Mouse (Mus musculus): Measurements from ENCODE around the gene Gm17387.

Gene Gm17387

DNA sequence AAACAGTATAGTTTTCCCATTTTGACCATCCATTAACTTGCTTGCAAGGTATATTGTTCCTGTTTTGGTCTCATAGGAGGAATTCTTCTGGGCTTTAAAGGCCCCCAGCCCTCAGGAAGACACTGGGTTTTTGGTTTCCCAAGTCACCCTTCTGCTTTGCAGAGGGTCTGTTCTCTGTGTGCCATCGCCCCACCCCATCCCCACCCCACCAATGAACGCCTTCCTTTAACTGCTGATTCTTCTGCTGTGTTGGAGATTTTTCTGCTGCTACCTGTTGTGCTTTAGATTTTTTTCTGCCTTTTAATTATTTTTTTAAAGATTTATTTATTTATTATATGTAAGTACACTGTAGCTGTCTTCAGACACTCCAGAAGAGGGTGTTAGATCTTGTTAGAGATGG is at the start of gene Gm17387:
Gene Gm17387 (plus strand): TSS at position 301 of the 400 bp plus-strand sequence.
- no peak for DNase-seq

GRCm38 (mm10) chr7:140981704-140982103 is 47.2 kb upstream of the Gm17387 start:
- no peak for DNase-seq

DNA sequence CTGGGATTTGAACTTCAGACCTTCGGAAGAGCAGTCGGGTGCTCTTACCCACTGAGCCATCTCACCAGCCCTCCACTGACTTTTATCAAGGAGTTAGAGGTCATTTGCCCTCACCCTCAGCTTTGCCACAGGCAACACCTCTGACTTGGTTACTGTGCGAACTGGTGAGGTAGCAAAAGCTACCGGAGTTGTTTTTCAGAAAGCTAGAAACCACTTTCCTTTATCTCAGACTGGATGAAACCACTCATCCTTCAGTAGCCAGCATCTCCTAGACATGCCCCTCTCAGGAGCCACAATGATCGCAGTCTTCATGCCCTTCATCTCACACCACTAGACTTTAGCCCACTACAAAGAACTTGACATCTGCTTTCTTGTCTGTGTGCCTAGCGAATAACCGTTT is 46.0 kb upstream of the Gm17387 start:
- no peak for DNase-seq

GRCm38 (mm10) chr7:140987182-140988138 is 41.5 kb upstream of the Gm17387 start:
- DNase-seq: no peak

DNA sequence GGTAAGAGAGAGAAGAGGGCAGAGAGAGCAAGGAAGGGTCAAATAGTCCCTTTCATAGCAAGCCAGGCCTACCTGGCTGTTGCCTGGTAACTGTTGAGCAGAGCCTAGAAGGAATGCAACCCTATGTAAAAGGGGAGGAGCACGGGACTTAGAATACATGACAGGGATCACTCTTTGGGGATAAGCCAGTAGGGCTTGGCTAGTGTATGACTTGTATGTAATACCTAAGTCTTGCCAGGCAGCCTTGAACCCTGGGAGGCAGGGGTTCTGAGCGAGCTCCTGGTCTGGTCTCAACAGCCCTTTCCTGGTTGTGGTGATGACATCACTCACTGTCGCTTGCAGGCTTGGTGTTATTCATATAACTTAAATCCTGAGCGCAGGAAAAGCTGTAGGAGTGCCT is 39.9 kb upstream of the Gm17387 start:
- DNase-seq: no peak

- no peak for DNase-seq
Measured at GRCm38 (mm10) chr7:140990185-140990584, 38.7 kb upstream of the Gm17387 start.

- no peak for DNase-seq
Measured at GRCm38 (mm10) chr7:140990622-140991021, 38.3 kb upstream of the Gm17387 start.

DNA sequence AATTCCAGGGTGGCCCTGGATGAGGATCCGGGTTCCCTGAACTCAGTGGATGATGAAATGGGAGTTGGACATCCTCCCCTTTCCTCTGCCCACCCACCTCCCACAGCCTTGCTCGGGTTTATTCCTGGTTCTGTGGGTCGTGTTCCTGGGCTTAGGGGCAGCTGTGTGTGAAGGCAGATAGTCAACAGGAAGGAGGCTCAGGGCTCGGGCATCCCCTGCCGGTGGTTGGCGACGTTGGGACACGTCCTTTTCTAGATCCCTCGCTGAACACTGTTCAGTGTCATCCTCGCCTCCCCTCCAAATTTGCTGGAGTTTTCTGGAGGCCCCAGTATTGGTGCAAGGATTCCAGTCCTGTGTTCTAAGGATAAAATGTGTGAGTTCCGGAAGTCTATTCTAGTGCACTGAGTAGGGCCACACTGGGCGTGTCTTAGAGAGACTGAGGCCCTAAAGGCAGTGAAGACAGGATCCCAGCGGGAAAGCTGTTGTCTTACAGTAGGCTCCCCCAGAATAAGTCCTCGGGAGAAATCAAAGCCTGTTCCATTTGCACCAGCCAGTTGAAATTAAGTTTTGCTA is 37.7 kb upstream of the Gm17387 start:
- no peak for DNase-seq

GRCm38 (mm10) chr7:140997817-140998216 is 31.1 kb upstream of the Gm17387 start:
- DNase-seq: no peak

DNA sequence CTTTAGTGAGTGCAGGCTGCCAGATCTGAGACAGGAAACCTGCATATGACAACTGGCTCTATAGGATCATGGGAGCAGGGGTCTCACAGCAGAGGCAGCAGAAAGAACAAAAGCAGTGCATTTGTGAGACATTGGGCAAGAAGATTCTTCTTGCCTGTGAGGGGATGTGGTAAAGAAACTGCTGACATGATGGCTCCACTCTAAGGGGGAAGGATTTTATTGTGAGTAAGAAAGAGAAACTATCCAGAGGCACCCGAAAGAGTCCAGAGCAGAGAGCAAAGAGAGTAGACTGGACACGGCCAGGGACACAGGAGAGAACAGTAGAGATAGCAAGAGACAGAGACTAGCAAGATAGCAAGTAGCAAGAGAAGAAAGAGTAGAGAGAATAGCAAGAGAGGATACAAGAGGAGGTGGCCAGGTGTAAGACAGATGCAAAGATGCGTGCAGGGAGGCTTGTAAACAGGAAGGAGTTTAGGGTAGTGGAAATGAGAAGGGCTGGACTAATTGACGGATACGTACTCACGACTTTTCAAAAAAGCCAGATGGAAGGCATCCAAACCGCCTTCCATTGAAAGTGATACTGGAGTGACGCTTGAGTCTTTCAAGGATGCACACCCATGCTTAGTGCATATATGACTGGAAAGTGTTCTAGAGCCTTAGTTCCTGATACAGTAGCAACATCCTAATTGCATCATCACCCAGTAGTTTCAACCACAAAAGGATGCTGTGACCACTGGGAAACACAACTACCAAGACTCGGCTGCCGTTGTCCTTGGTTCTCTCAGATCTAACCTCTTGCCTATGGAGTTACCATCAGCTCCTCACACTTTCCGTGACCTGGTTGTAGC is 29.9 kb upstream of the Gm17387 start:
- DNase-seq: no peak

DNA sequence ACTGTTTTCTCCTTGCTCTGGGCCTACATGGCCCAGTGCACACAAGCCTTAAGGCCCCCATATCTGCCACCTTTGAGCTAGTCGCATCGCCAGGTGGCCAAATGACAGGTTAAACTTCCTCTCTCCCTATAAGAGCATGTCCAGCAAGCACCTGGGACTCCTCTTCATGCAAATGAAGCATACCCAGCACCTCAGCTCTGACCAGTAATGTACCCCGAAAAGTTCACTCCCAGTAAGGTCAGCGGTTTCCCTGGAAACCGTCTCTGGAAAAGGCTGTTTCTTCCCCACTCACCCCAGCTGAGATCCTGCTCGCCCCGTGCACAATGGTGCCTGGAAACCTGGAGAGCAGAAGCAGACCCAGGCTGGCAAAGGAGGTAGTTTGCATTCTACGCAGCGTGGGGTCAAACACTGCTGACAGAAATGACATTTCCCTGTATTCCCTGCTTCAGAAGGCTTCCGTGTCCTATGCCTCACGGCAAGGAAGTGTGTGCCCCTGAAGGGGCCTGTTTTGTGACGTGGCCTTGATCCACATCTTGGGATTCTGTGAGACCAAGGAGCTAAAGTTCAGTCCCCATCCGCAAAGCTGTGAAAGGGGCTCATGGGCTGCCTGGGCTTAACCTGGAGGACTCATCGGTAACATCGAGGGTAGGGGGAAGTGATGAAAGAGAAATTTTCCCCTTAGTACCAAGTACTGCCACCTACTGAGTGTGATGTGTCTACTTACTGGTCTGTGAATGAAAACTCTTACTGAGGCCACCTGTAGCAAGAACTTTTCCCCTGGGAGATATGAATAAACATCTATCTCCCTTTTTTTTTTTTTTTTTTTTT is 27.8 kb upstream of the Gm17387 start:
- no peak for DNase-seq

DNA sequence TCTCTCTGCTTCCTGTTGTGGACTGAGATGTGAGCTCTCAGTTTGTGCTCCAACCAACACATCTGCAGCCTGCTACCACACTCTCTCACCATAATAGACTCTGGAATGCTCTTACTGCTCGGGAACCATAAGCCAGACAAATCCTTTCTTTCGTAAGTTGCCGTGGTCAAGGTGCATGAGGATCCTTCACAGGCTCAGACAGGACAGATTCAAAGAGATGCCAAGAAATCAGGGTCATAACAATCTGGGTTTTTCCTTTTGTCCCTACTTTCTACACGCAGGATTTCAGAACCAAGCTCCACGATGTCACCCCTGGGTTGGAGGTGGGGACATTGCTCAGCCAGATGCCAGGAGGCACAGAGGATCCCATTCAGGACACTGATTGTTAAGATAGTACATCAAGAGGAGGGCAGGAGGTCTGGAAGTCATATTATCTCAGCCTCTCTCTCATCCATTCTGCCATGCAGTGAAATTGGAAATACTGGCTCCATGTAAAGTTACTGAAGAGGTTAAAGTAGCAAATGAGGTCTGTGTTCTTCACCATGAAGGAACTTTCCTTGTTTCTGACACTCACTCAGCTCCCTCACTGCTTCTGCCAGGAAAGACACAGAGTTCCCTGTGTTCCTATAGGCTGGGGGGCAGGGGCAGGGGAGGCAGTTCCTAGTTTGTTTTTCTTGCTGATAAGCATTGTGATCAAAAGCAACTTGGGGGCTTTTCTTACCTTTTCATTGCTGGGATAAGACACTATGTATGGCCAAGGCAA is 25.5 kb upstream of the Gm17387 start:
- no peak for DNase-seq

- DNase-seq: no peak
Measured at GRCm38 (mm10) chr7:141006446-141006845, 22.5 kb upstream of the Gm17387 start.

- DNase-seq: no peak
Measured at GRCm38 (mm10) chr7:141006914-141007313, 22.0 kb upstream of the Gm17387 start.

DNA sequence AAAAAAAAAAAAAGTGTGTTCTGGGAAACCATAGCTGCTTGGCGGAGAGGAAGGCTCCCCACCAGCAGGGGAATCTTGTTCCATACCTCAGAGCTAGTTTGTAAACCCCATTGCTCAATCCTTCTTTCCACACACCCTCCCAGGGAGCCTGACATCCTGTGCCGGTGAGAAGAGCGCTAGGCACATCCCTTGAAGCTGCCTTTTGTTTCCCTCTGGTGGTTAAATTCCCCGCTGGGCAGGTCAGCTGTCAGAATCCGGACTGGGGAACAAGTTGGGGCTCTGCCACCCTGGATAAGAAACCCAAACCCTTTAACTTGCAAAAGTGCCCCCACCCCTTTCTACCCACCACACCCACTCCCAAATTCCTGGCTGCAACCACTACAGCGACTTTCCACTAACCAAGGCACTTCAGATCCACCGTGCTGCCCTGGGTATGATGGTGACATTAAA is 20.6 kb upstream of the Gm17387 start:
- peak; percentile 3 for DNase-seq

DNA sequence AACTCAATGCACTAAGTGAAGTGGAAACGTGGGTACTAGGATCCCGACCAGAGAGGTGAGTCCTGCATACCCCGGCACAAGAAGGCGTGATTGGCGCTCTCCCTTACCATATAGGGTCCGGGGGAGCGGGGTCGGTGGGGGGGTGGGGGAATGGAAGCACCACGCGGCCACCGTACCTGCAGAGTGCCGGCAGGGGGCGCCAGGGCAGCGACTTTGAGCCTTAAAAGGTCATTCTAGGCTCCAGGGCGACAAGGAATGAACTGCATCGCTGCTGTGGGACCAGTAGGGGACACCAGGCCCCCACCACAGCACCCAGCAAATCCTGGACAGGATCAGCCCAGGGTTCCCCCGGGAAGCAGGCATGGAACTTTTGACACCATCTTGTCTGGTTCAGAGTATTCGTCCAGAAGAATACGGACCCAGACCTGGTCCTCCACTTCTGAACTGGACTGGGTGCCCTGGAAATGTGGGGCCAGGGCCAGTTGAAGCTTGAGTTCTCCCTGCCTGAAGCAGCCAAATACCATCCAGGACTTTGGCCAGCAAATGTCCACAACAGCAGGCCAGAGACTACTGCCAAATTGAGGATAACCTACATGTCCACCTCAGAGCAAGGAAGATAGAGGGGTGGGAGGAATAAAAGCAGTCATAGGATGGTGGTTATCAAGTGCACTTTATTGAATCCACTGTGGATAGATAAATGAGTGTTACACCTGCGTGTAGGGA is 19.8 kb upstream of the Gm17387 start:
- peak; percentile 47 for DNase-seq

DNA sequence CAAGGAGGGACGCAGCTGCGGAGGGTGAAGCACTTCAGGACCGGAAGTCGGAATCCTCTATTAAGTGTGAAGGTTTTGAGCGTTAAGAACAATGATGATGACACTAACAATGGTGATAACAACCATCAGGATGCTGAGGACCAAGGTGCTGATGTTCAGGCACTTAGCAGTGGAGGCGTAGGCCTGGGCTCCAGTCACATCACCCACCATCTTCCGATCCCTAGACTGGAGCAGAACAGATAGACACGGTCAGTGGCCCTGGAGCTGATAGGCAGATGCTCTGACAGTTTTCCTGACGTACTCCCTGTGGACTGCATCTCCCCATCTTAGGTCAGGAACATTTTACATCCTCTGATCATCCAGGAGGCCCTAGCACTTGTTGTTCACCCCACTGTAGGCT is 19.3 kb upstream of the Gm17387 start:
- DNase-seq: no peak

DNA sequence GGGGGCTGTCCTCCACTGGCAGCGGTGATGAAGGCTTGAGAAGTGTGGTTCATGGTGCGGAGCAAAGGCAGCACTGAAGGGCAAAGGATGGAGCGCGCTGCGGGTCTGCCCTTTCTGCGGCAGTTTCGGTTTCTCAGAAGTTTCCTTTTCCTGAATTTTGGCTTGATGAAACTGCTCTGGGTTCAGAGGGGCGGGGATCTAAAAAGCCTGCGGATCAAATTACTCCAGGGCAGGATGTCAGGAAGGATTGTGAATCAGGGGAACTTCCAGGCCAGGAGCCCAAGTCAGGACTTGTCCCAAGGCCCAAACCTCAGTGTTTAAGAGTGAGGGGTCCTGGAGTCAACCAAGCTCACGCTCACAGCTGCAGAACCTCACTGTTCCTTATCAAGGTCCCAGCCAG is 18.3 kb upstream of the Gm17387 start, which contains the start of gene Ifitm3:
Gene Ifitm3 (minus strand): TSS at position 178 of the 400 bp plus-strand sequence.
- no peak for DNase-seq

GRCm38 (mm10) chr7:141011238-141011770 is 17.6 kb upstream of the Gm17387 start:
- no peak for DNase-seq

All from cerebellum, adult 11-12 months (tissue).